Mouse (Mus musculus) spleen, adult 2 months (tissue): ENCODE measurements around the gene Cfap20.

Experiments
- CTCF ChIP-seq: fragments of 200-500 bp; IDR thresholded peaks from 2 replicates; pipeline ENCODE4 v1.5.1; 2011; ENCODE audit warnings: mild to moderate bottlenecking, inconsistent platforms; ENCODE audit not compliant: insufficient read depth, insufficient read length, insufficient replicate concordance; ENCODE audit errors: extremely low read depth
- POLR2A ChIP-seq: fragments of 200-500 bp; IDR thresholded peaks from 2 replicates; pipeline ENCODE4 v1.6.1; 2011; ENCODE audit warnings: low read depth, low read length, inconsistent platforms

GRCm38 (mm10) chr8:95380953-95381352 is 53.7 kb downstream of the Cfap20 start:
- TF ChIP-seq POLR2A = no peak
- TF ChIP-seq CTCF = no peak
